Mouse (Mus musculus) embryo, embryonic 11.5 days (tissue): ENCODE data around the gene Izumo4.
A peak's percentile ranks its signal among the peaks of the same experiment; 100 is the strongest.

Experiments
- DNase-seq: peaks from one replicate; pipeline ENCODE4 v3.0.0-alpha.2; 2012; ENCODE audit warnings: low read depth, low spot score

Izumo4 gene

DNA sequence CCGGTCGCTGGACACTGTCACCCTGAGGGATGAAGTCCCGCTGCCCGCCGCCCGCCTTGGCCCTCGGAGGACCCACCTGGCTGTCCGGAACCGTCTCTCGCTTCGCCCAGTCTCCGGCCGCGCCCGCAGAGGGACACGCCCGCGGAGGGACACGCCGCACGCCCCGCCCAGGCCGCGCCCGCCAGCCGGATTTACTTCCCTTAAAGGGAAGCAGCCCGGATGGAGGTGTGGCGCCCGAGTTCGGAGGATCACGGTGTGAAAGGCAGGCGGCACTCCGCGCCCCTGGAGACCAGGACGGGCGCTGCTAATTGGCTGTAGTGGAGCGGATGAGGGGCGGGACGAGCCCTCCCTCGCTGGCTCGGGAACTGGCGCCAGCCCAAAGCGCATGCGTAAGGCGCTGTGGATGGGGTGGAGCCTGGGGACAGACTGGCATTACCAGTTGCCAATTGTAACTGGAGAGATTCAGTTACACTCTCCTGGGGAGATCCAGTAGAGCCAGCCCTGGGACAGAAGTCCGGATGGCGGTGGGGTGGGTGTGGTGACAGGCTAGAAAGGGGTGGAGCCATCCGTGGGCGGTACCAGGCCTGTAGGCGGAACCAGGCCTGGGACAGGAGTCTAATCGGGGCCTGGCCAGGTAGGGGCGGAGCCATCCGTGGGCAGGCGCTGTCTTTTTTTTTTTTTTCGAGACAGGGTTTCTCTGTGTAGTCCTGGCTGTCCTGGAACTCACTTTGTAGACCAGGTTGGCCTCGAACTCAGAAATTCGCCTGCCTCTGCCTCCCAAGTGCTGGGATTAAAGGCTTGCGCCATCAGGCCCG, at the start of gene Izumo4, which contains the start of gene Mob3a:
Izumo4 (plus strand) TSS at position 464 of the 815 bp plus-strand sequence.
Mob3a (minus strand) TSS at position 257 of the 815 bp plus-strand sequence.
- DNase-seq: peak; percentile 99

GRCm38 (mm10) chr10:80653156-80653720, 48.7 kb upstream of the Izumo4 start:
- DNase-seq: no peak

DNA sequence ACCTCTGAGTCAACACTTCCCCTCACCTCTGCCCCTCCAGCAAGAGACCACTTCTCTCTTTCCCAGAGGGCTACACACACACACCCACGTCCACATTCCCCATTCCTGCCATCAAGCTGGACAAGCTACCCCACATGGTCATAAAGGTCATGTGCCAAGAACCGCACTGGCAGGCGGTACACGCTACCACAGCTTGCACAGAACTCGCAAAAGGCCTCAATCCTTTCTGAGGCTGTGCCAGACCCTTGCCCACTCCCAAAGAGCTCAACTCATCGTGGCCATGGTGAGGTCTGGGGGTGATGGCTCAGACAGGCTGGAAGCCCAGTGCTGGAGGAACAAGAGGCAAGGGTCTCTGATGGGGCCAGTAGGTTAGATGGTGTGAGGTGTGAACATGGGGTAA, 47.1 kb upstream of the Izumo4 start:
- DNase-seq: no peak

GRCm38 (mm10) chr10:80655406-80656129, 46.4 kb upstream of the Izumo4 start:
- DNase-seq: no peak

DNA sequence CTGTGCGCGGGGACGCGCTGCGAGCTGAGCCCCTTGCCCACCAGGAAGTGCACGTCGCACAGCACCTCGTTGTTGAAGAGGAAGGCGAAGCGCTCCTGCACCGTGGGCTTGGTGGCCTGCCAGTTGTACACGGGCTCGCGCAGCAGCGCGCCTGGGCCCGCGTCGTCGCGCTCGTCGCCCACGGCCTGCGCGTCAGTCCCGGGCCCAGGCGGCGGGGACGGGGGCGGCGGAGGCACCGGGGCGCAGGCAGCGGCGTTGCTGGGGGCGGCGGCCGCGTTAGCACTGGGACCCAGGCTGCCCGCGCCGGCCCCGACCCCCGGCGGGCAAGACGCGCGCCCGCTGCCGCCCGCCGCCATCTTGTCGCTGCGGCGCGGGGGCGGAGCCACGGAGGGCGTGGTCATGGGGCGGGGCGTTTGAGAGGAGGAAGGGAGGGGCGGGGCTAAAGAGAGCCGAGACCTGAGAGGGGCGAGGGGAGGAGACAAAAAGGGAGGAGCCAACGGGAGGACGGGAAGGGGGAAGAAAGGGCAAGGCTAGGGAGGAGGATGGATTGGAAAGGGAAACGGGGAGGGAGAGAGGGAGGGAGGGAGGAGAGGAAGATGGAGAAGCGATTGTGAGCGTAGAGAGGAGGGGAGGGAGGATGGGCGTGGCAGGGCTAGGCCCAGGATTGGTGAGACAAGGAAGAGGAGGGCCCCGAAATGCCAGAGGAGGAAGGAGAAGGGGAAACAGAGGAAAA, 45.7 kb upstream of the Izumo4 start:
- DNase-seq: peak; percentile 99

- DNase-seq: no peak
Measured at GRCm38 (mm10) chr10:80656863-80657623, 44.9 kb upstream of the Izumo4 start, which contains the start of gene Btbd2. Gene Btbd2 (minus strand): TSS chr10:80657071.

- DNase-seq: no peak
Measured at GRCm38 (mm10) chr10:80658194-80658840, 43.7 kb upstream of the Izumo4 start.

DNA sequence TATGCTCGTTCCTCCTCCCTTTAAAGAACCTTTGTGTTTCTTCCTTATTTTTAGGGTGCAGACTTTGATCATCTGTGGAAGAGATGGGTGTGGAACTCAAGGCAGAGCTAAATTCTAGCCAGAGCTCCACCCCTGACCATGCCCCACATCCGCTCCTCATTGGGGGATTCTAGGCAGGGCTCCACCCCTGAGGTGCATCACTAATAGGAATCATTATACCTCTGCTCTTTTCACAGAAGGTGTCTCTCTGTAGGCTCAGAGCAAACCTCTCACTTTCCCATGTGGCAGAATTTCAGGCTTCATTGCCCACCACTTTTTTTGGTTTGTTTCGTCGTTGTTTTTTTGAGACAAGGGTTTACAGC, 43.2 kb upstream of the Izumo4 start:
- no peak for DNase-seq

DNA sequence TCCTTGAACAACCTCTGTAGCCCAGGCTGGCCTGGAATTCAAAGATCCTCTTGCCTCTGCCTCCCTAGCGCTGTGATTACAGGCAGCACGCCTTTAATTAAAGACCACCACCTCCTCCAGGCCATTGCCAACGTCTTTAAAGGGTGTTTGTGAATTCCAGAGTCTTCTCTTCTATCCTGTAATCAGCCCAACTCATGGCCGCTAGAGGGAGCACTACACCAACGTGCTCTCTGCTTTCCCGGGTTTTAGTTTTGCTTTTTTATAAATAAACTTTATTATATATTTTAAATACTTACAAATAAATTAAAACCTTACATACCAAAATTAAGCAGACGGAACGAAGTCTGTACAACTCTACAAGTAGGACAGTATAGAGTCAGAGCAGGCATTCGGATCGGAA, 42.8 kb upstream of the Izumo4 start:
- DNase-seq: peak; percentile 68

DNA sequence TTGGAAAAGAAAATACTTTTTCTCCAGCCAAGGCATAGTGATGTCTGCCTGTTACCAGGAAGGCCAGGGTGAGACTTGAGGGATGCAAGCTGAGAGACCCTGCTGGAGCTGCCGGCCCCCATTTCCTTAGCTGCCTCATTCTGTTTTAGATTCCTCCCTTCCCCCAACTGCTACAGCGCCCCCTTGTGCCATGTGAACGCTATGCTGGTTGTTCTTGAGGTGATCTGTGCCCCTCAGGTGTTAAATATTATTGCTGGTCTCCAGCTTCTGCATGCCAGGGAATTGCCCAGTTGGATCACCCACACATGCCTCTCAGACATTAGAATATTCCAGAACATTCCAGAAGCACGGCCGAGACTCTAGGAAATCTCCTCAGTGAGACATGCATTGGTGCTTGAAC, 40.8 kb upstream of the Izumo4 start:
- DNase-seq: no peak

DNA sequence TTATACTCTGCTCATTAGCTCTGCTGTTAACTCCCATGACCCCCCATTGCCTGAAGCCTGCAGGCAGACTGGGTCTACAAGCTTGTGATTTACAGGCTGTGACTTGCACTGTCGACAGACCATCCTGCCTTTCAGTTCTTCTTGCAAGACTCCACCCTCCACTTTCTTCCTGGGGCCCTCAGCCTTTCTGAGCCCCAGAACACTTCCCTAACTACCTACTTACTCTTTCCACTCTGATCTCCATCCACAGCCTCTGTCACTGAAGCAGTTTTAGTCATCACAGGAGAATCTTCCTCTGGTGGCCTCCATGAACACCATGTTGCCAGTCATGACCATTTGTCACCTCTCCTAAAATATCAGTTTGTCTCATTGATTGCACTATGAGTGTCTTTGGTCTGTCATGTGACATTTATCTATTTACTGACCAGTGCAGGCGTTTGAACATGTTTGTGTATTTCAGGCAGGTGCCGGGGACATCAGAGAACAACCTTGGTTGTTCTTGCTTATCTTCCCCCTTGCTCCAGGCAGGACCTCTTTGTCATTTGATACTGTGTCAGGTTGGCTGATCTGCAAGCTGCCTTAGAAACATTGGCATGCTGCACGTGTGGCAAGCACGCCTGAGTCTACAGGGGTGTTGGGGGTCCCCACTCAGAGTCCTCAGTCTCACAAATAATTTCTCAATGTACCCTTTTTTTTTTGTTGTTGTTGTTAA, 38.3 kb upstream of the Izumo4 start:
- DNase-seq: no peak

DNA sequence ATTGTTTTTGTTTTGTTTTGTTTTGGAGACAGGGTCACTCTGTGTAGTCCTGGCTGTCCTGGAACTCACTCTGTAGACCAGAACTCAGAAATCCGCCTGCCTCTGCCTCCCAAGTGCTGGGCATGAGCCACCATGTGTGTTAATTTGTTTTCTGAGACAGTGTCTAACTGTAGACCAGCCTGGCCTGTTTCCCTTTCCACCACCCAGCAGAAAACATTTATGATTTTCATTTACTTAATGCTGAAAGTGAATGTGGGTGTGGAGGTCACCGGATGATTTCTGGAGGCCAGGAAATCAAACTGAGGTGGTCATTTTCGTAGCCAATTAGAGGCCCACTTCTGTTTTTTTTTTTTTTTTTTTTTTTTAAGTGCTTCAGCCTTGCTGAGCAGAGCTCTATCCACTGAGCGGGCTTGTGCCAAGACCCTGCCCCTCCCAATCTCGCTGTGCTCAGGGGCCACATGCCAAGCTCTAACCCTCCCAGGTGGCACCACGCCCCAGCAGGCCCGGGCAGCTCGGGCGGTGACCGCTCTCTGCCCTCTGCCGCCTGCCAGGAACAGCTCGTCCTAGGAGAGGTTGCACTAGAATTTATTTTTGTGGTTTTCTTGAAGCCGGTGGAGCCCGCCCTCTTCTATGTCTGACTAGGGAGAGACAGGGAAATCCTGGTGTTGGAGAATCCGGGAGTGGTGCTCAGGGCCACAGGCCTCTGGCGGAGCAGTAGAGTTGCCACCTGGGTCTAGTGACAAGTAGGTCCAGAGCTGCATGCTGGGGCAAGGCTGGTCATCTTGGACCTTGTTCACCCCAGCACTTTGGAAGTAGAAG, 37.6 kb upstream of the Izumo4 start:
- DNase-seq: no peak

- no peak for DNase-seq
Measured at GRCm38 (mm10) chr10:80665016-80665380, 37.0 kb upstream of the Izumo4 start.

DNA sequence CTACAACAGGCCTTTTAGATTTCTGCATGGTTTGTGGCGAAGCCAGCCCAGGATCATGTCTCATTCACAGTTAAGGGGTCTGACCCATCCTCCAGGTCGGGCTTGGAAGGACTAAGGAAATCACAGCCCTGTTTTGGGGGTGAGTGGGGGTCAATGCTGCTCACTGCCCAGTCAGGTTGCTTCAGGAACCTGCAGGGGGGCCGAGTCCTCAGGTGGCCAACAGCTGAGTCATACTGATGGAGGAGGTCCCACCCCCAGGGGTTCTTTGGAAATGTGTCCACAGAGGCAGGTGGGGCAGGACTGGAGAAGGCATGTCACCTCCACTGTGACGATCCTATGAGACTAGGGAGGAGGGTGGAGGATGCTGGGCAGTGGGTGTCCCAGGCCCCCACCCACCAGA, 36.5 kb upstream of the Izumo4 start:
- DNase-seq: no peak

DNA sequence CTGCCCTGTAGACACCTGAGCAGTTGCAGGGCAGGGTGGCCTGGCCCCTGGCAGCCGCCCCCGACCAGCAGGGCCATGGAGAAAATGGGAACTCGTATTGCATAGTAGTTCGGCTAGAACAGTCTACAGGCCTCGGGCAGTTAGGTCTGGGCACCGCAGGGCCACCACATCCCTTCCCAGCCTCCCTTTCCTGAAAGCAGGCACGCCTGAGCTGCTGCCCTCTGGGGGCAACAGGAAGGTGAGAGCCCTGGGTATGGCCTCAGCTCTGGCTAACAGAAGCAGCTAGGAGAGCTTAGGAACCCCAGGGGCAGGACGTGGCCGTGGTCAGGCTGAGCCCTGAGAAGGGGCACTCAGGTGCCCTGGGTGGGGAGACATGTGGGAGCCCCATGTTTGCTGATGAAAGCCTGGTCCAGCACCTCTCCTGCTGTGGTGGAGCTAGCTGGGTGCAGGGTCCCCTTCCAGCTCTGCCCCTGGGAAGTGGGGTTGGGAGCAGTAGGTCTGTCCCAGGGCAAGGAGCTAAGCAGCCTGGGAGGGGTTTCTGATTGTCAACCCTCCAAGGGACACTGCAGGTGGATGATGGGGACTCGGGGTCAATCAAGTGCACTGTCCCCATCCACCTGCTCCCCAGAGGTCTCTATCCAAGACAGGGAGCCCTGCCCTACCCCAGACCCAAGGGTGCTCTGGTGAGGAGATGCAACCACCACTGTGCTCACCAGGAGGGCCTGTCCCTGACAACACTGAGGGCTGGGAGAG, 35.8 kb upstream of the Izumo4 start:
- no peak for DNase-seq

- no peak for DNase-seq
Measured at GRCm38 (mm10) chr10:80666837-80667412, 35.1 kb upstream of the Izumo4 start.

- no peak for DNase-seq
Measured at GRCm38 (mm10) chr10:80668614-80669013, 33.4 kb upstream of the Izumo4 start.

- DNase-seq: no peak
Measured at GRCm38 (mm10) chr10:80669018-80669417, 33.0 kb upstream of the Izumo4 start.
